Mouse (Mus musculus): ENCODE measurements at regions not wholly inside any gene's neighbourhood (a gene's known extent, or its start where the extent isn't known, plus 50 kb on each side); places are given as distances from the start of the nearest gene placed in this dataset.
"Not testable (repeated sequence)": the region's sequence is repeated elsewhere in the genome, so short reads cannot be mapped to it uniquely, and the experiment has no call there.

GRCm38 (mm10) chr2:123655551-123655950 is 434.2 kb upstream of the Sema6d start:
- DNase-seq (ENCODE audit: low spot score in 2 of 2): no peak

- DNase-seq (ENCODE audit: low spot score in 2 of 2): no peak
These were observed 401.3 kb upstream of the Sema6d start for GRCm38 (mm10) chr2:123688290-123689030.

- no peak for DNase-seq (ENCODE audit: low spot score in 2 of 2)
These were observed 400.0 kb upstream of the Sema6d start for GRCm38 (mm10) chr2:123689801-123690200.

- DNase-seq (ENCODE audit: low spot score in 2 of 2): no peak
These were observed 350.1 kb upstream of the Sema6d start for GRCm38 (mm10) chr2:123739688-123740087.

- DNase-seq (ENCODE audit: low spot score in 2 of 2): no peak
These were observed 349.2 kb upstream of the Sema6d start for GRCm38 (mm10) chr2:123740541-123740940.

- DNase-seq (ENCODE audit: low spot score in 2 of 2): no peak
These were observed 335.5 kb upstream of the Sema6d start for GRCm38 (mm10) chr2:123754220-123754619.

GRCm38 (mm10) chr2:123754656-123755499 is 334.9 kb upstream of the Sema6d start:
- not testable (repeated sequence) for DNase-seq (ENCODE audit: low spot score in 2 of 2)

GRCm38 (mm10) chr2:123799226-123799786 is 290.5 kb upstream of the Sema6d start:
- no peak for DNase-seq (ENCODE audit: low spot score in 2 of 2)

GRCm38 (mm10) chr2:123805646-123806045 is 284.1 kb upstream of the Sema6d start:
- DNase-seq (ENCODE audit: low spot score in 2 of 2): no peak

- no peak for DNase-seq (ENCODE audit: low spot score in 2 of 2)
These were observed 283.4 kb upstream of the Sema6d start for GRCm38 (mm10) chr2:123806370-123806769.

GRCm38 (mm10) chr2:123813182-123813949 is 276.4 kb upstream of the Sema6d start:
- peak; percentile 20 to 42 for DNase-seq (ENCODE audit: low spot score in 2 of 2)

- no peak for DNase-seq (ENCODE audit: low spot score in 2 of 2)
These were observed 275.8 kb upstream of the Sema6d start for GRCm38 (mm10) chr2:123813950-123814337.

- no peak for DNase-seq (ENCODE audit: low spot score in 2 of 2)
These were observed 273.1 kb upstream of the Sema6d start for GRCm38 (mm10) chr2:123816627-123817026.

- DNase-seq (ENCODE audit: low spot score in 2 of 2): peak in 1 of 2 experiments; percentile 6
These were observed 256.1 kb upstream of the Sema6d start for GRCm38 (mm10) chr2:123833540-123834136.

Measured in left cerebral cortex, adult 9 months (tissue).